Mouse (Mus musculus) lung, embryonic 16.5 days (tissue): ENCODE measurements around the gene Mrpl43. TPM values are rescaled to one million over a fixed set of nuclear protein-coding genes. Genes with fewer than 3 reads are reported as not detected.

Experiments used
- ATAC-seq: fragments of 200-750 bp; cut with Nextera tagmentation; 2 replicates; pipeline ENCODE4 v1.8.0; 2017; ENCODE audit warnings: low read depth, mild to moderate bottlenecking, moderate library complexity
- H3K27ac ChIP-seq: fragments of 300-500 bp; sonication (generic); 2 replicates; pipeline ENCODE4 v1.5.1; 2014; ENCODE audit warnings: mild to moderate bottlenecking, control low read depth, low read length
- H3K27me3 ChIP-seq: fragments of 300-500 bp; sonication (generic); 2 replicates; pipeline ENCODE4 v1.6.1; 2014; ENCODE audit warnings: low read depth, low read length, mixed read lengths; ENCODE audit not compliant: control insufficient read depth, insufficient read depth
- H3K36me3 ChIP-seq: fragments of 300-500 bp; sonication (generic); 2 replicates; pipeline ENCODE4 v1.6.1; 2014; ENCODE audit warnings: low read length; ENCODE audit not compliant: control insufficient read depth, insufficient read depth
- H3K4me1 ChIP-seq: fragments of 300-500 bp; sonication (generic); replicated peaks from 2 replicates; pipeline ENCODE4 v1.6.1; 2014; ENCODE audit warnings: low read length, mixed read lengths; ENCODE audit not compliant: control insufficient read depth, insufficient read depth
- H3K4me2 ChIP-seq: fragments of 300-500 bp; sonication (generic); 2 replicates; pipeline ENCODE4 v1.6.1; 2014; ENCODE audit warnings: low read depth, low read length, control low read depth
- H3K4me3 ChIP-seq: fragments of 300-500 bp; sonication (generic); 2 replicates; pipeline ENCODE4 v1.5.1; 2014; ENCODE audit warnings: mild to moderate bottlenecking, low read length, control low read depth
- H3K9ac ChIP-seq: fragments of 300-500 bp; sonication (generic); 2 replicates; pipeline ENCODE4 v1.6.1; 2014; ENCODE audit warnings: low read length, control low read depth
- H3K9me3 ChIP-seq: fragments of 300-500 bp; sonication (generic); 2 replicates; pipeline ENCODE4 v1.6.1; 2016; ENCODE audit warnings: low read length; ENCODE audit not compliant: control insufficient read depth
- WGBS: fragments of 180-500 bp; shearing (Covaris S2); extraction: QIAGEN DNeasy Blood & Tissue Kit; methylation state at CpG from one replicate; pipeline ENCODE4 v1.1.7; 2014; 5-methylcytosine and 5-hydroxymethylcytosine counted together
- polyA plus RNA-seq: library from polyadenylated mRNA; unstranded; fragments of >200 nt; fragmentation: Nextera tagmentation; extraction: Ambion mirVana; gene quantifications from 2 replicates; pipeline ENCODE4 v1.2.1, GENCODE M21; 2015

Mrpl43 gene
- polyA plus RNA-seq, 1 experiment from 2014 or later: 65.2 TPM

- H3K9ac ChIP-seq: no peak overlapping the region
- H3K36me3 ChIP-seq: peaks cover 64% of the 10 kb centered on the region
- 94% methylated on average over 1 of the region's 1 CpGs for WGBS
- H3K9me3 ChIP-seq: no peaks in the 10 kb centered on the region
- no peak overlapping the region for H3K4me3 ChIP-seq
- no peak for ATAC-seq
- H3K4me2 ChIP-seq: no peak overlapping the region
- H3K27ac ChIP-seq: no peak overlapping the region
- no peaks in the 10 kb centered on the region for H3K4me1 ChIP-seq
- no peaks in the 10 kb centered on the region for H3K27me3 ChIP-seq
Observed at GRCm38 (mm10) chr19:44965978-44966377, 40.3 kb downstream of the Mrpl43 start.

- H3K36me3 ChIP-seq: peaks cover 55% of the 10 kb centered on the region
- no peak overlapping the region for H3K4me3 ChIP-seq
- no peak for ATAC-seq
- no peaks in the 10 kb centered on the region for H3K9me3 ChIP-seq
- no peaks in the 10 kb centered on the region for H3K4me1 ChIP-seq
- H3K9ac ChIP-seq: no peak overlapping the region
- no peak overlapping the region for H3K4me2 ChIP-seq
- H3K27ac ChIP-seq: no peak overlapping the region
- no peaks in the 10 kb centered on the region for H3K27me3 ChIP-seq
- 98% methylated on average over 2 of the region's 2 CpGs for WGBS
Observed at GRCm38 (mm10) chr19:44959633-44960032, 46.6 kb downstream of the Mrpl43 start.

Other genes starting within 250 kb of the Mrpl43 start
- gene Slf2, start 75.3 kb downstream of the Mrpl43 start, polyA plus RNA-seq: 26.4 and 27.1 TPM in 2 replicates
- 1.3 and 1.6 TPM in 2 replicates for gene Sema4g, start 17.3 kb downstream of the Mrpl43 start, polyA plus RNA-seq
- gene Twnk, start 779 bp downstream of the Mrpl43 start, polyA plus RNA-seq: 19.8 and 19.9 TPM in 2 replicates
- gene Lzts2, start 8.0 kb upstream of the Mrpl43 start, polyA plus RNA-seq: 50.1 and 51.6 TPM in 2 replicates
- 0.21 and 0.33 TPM in 2 replicates for gene Pdzd7, start 39.3 kb upstream of the Mrpl43 start, polyA plus RNA-seq
- 26.0 and 26.1 TPM in 2 replicates for gene Sfxn3, start 41.1 kb upstream of the Mrpl43 start, polyA plus RNA-seq
- 6.8 and 9.8 TPM in 2 replicates for gene Kazald1, start 68.8 kb upstream of the Mrpl43 start, polyA plus RNA-seq
- gene Tlx1, start 144.2 kb upstream of the Mrpl43 start, polyA plus RNA-seq: not detected in 2 replicates
- gene Lbx1, start 229.4 kb upstream of the Mrpl43 start, polyA plus RNA-seq: not detected in 2 replicates